8 mouse cellular contexts compared by ENCODE assay signal in the genomic region with DNA sequence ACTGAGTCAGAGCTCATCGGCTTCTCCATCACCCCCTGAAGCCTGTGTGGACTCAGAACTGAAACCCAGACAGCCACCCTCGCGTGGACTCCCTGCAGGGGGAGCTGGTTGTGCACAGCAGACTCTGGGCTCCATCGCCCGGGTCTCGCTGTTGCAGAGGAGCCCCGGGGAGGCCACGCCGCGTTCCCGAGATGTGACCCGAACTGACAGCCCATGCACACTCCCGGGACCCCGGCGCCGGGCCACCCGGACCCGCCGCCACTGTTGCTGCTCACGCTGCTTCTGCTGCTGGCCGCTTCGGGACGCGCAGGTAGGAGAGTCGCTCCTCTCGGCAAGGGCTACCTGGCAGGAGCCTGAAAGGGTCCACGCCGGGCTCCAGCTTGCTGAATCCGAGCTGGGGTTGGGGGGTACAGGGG. TPM values are rescaled to one million over a fixed set of nuclear protein-coding genes. Genes with fewer than 3 reads are reported as not detected.
DNase-seq lines count a peak whose midpoint lies in the region; ATAC-seq lines count a peak whose summit lies in the region.

Gene Il20ra (plus strand): TSS at position 150 of the 416 bp plus-strand sequence.

- no peaks in the 10 kb centered on the region for H3K36me3 ChIP-seq in embryonic facial prominence, embryonic 15.5 days
- H3K36me3 ChIP-seq in heart, embryonic 13.5 days, result no peaks in the 10 kb centered on the region
- H3K36me3 ChIP-seq in liver, embryonic 15.5 days (replicated peaks), result no peaks in the 10 kb centered on the region
- no peaks in the 10 kb centered on the region for H3K36me3 ChIP-seq in neural tube, embryonic 12.5 days

- peak; percentile 61 to 67 for DNase-seq in B cell, adult 2 months
- peak; percentile 56 for DNase-seq in T-cell, adult 2 months (ENCODE audit: low spot score)
- peak; percentile 35 for DNase-seq in kidney, postnatal 14 days
- peak; percentile 64 to 79 for DNase-seq in thymus, postnatal 10 days (ENCODE audit: low spot score in 2 of 2)

- peak within 1 kb of the TSS; percentile 31; the same call in 1 of the 2 replicates for H3K9ac ChIP-seq in embryonic facial prominence, embryonic 15.5 days
- peak within 1 kb of the TSS; percentile 76 for H3K9ac ChIP-seq in heart, embryonic 13.5 days
- H3K9ac ChIP-seq in liver, embryonic 15.5 days, result no peak within 1 kb of the TSS
- peak within 1 kb of the TSS; percentile 56; the same call in 1 of the 2 replicates for H3K9ac ChIP-seq in neural tube, embryonic 12.5 days

- H3K4me2 ChIP-seq in embryonic facial prominence, embryonic 15.5 days (replicated peaks), result peak within 1 kb of the TSS; percentile 95
- H3K4me2 ChIP-seq in heart, embryonic 13.5 days, result peak within 1 kb of the TSS; percentile 86
- H3K4me2 ChIP-seq in liver, embryonic 15.5 days, result peak within 1 kb of the TSS; percentile 72
- peak within 1 kb of the TSS; percentile 94 for H3K4me2 ChIP-seq in neural tube, embryonic 12.5 days (replicated peaks)

- no peak within 1 kb of the TSS for H3K27ac ChIP-seq in embryonic facial prominence, embryonic 15.5 days (replicated peaks)
- no peak within 1 kb of the TSS for H3K27ac ChIP-seq in heart, embryonic 13.5 days (replicated peaks)
- H3K27ac ChIP-seq in liver, embryonic 15.5 days (replicated peaks), result no peak within 1 kb of the TSS
- H3K27ac ChIP-seq in neural tube, embryonic 12.5 days, result no peak within 1 kb of the TSS

- peaks cover 10% of the 10 kb centered on the region for H3K27me3 ChIP-seq in embryonic facial prominence, embryonic 15.5 days
- peaks cover 60% of the 10 kb centered on the region for H3K27me3 ChIP-seq in heart, embryonic 13.5 days (replicated peaks)
- peaks cover 21% of the 10 kb centered on the region for H3K27me3 ChIP-seq in liver, embryonic 15.5 days
- 0 out of 2 replicates have a peak, but pooled peaks cover 11% of the 10 kb centered on the region for H3K27me3 ChIP-seq in neural tube, embryonic 12.5 days (replicated peaks)

- peaks cover 10% of the 10 kb centered on the region; the same call in 1 of the 2 replicates for H3K4me1 ChIP-seq in embryonic facial prominence, embryonic 15.5 days
- H3K4me1 ChIP-seq in heart, embryonic 13.5 days, result peaks cover 27% of the 10 kb centered on the region
- H3K4me1 ChIP-seq in liver, embryonic 15.5 days (replicated peaks), result peaks cover 16% of the 10 kb centered on the region
- peaks cover 6% of the 10 kb centered on the region; the same call in 1 of the 2 replicates for H3K4me1 ChIP-seq in neural tube, embryonic 12.5 days

- no peaks in the 10 kb centered on the region for H3K9me3 ChIP-seq in embryonic facial prominence, embryonic 15.5 days (replicated peaks)
- no peaks in the 10 kb centered on the region for H3K9me3 ChIP-seq in heart, embryonic 13.5 days
- H3K9me3 ChIP-seq in liver, embryonic 15.5 days (replicated peaks), result no peaks in the 10 kb centered on the region
- no peaks in the 10 kb centered on the region for H3K9me3 ChIP-seq in neural tube, embryonic 12.5 days

- under 1% methylated on average over 29 of the region's 29 CpGs for WGBS in embryonic facial prominence, embryonic 15.5 days
- 1% methylated on average over 29 of the region's 29 CpGs for WGBS in heart, embryonic 13.5 days
- 1% methylated on average over 29 of the region's 29 CpGs for WGBS in liver, embryonic 15.5 days (ENCODE audit: insufficient replicate concordance)
- under 1% methylated on average over 29 of the region's 29 CpGs for WGBS in neural tube, embryonic 12.5 days

- ATAC-seq in embryonic facial prominence, embryonic 15.5 days (ENCODE audit: insufficient number of reproducible peaks, low FRiP score, low TSS enrichment, low read depth), result peak; percentile 57; the same call in 1 of the 2 replicates
- no peak for ATAC-seq in heart, embryonic 13.5 days (ENCODE audit: extremely low read depth, insufficient number of reproducible peaks, low FRiP score, low TSS enrichment)
- ATAC-seq in liver, embryonic 15.5 days (ENCODE audit: insufficient read depth), result peak; percentile 20; the same call in 1 of the 2 replicates
- ATAC-seq in neural tube, embryonic 12.5 days (ENCODE audit: low FRiP score, low read depth), result peak; percentile 65; the same call in 1 of the 2 replicates

- peak within 1 kb of the TSS; percentile 51 for H3K4me3 ChIP-seq in embryonic facial prominence, embryonic 15.5 days (replicated peaks)
- peak within 1 kb of the TSS; percentile 58 for H3K4me3 ChIP-seq in heart, embryonic 13.5 days
- H3K4me3 ChIP-seq in liver, embryonic 15.5 days (replicated peaks), result peak within 1 kb of the TSS; percentile 46
- H3K4me3 ChIP-seq in neural tube, embryonic 12.5 days, result peak within 1 kb of the TSS; percentile 44

RNA-seq across cellular contexts. Expression of gene Il20ra, which starts in this region (rescaled TPM):
- polyA plus RNA-seq in embryonic facial prominence, embryonic 15.5 days (2015; fragmentation: Nextera tagmentation; extraction: Ambion mirVana), result 0.56 and 0.68 TPM in 2 replicates
- 0.06 TPM in 1 of 2 replicates, not detected in the other for polyA plus RNA-seq in heart, embryonic 13.5 days (2015; fragmentation: Nextera tagmentation; extraction: Ambion mirVana)
- 0.05 and 0.07 TPM in 2 replicates for polyA plus RNA-seq in liver, embryonic 15.5 days (2015; fragmentation: Nextera tagmentation; extraction: Ambion mirVana)
- polyA plus RNA-seq in neural tube, embryonic 12.5 days (2016; fragmentation: Nextera tagmentation; extraction: Ambion mirVana), result not detected in 2 replicates

Comparison
In these comparisons a context has a peak if more than half of its experiments do, and no peak if none do; other contexts are left out.
1. Peak in ATAC-seq, H3K4me3 ChIP-seq, H3K9ac ChIP-seq and H3K4me2 ChIP-seq in embryonic facial prominence, embryonic 15.5 days; RNA of the gene not detected or under 1 TPM.
2. Peak in ATAC-seq, H3K4me3 ChIP-seq and H3K4me2 ChIP-seq in liver, embryonic 15.5 days; RNA of the gene not detected or under 1 TPM.
3. Peak in ATAC-seq, H3K4me3 ChIP-seq, H3K9ac ChIP-seq and H3K4me2 ChIP-seq in neural tube, embryonic 12.5 days; RNA of the gene not detected or under 1 TPM.